Mouse (Mus musculus): ENCODE data around the gene Wdr70. TPM values are rescaled to one million over a fixed set of nuclear protein-coding genes. Genes with fewer than 3 reads are reported as not detected.
A peak's percentile ranks its signal among the peaks of the same experiment; 100 is the strongest.

The Wdr70 gene
- polyA plus RNA-seq (2014; fragmentation: Nextera tagmentation; extraction: Ambion mirVana), result 81.5 and 82.2 TPM in 2 replicates

DNA sequence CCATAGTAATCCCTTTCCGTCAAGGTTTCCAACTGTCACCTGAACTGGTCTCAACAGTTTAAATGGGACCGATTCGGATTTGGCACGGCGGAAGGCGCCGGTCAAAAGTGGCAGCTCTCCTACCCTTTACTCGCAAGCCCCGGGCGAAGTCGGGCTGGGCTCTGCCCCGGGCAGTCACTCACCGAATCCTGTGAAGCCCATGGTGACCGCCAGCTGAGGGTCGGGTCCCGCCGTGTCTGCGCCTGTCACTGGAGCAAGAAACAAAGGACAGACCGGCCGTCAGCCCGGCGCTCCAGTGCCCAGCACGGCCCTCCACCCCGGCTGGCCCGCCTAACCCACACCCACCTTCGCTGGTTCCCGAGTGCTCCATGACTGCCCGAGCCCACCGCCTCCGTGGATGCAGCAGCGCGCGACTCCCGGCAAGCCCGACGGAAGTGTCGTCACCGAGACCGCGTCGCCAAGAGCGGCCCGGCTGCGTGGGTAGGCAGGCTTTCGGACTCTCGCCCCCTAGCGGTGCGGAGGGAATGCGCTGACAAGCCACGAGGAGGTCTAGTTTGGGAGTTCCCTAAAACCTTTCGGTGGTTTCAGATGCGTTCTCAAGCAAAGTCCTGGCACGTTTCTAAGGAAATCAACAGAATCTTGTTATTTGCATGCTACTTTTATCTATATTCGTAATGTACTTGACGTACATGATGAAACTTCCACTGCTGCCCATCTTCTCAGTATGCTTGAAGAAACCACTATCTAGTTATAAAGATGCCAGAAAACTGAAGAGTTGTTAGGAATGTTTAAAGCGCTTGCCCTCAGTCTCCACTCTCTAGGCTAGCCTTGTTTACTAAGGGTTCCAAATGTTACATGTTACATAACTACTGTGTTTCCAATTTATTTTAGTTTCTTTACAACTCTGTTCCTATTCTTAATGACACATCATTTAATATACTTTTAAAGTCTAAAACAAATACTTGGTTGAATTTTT lies at the start of gene Wdr70:
Gene Wdr70 (minus strand): TSS at position 436 of the 976 bp plus-strand sequence.
- ATAC-seq (ENCODE audit: low FRiP score), result peak; percentile 97
- H3K4me3 ChIP-seq (ENCODE audit: low read depth, low read length), result peak within 1 kb of the TSS; percentile 89
- no peaks in the 10 kb centered on the region; the same call in 1 of the 2 replicates for H3K9me3 ChIP-seq (ENCODE audit: control insufficient read depth, low read length)
- H3K9ac ChIP-seq (ENCODE audit: low read length), result peak within 1 kb of the TSS; percentile 83
- H3K4me1 ChIP-seq (ENCODE audit: control insufficient read depth, insufficient read depth, low read length), result no peaks in the 10 kb centered on the region
- 2% methylated on average over 56 of the region's 56 CpGs for WGBS
- no peaks in the 10 kb centered on the region; the same call in 1 of the 2 replicates for H3K36me3 ChIP-seq (ENCODE audit: control insufficient read depth, insufficient read depth, low read length)
- peak; percentile 100 for DNase-seq (ENCODE audit: low spot score, missing footprints)
- H3K4me2 ChIP-seq, result peak within 1 kb of the TSS; percentile 54
- no peak within 1 kb of the TSS for H3K27ac ChIP-seq (ENCODE audit: low read depth, low read length)
- no peaks in the 10 kb centered on the region for H3K27me3 ChIP-seq (ENCODE audit: control insufficient read depth, insufficient read depth, low read length)

DNA sequence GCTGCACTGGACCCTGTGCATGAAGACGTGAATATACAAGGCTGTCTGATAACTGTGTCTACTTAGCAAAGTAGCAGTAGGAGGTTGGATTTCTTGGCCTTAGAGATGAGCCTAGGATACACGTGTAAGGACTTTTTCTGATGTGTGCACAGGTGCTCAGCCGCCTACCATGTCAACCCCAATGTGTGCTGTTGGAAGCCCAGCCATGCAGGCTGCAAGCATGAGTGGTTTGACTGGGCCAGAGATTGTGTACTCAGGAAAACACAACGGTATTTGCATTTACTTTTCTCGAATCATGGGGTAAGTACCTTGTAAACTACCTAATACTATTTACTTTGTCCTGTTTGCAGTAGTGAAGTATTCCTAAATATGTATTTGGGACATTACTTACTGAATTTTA lies 36.6 kb upstream of the Wdr70 start:
- no peaks in the 10 kb centered on the region for H3K4me1 ChIP-seq (ENCODE audit: control insufficient read depth, insufficient read depth, low read length)
- H3K9me3 ChIP-seq (ENCODE audit: control insufficient read depth, low read length), result no peaks in the 10 kb centered on the region
- no peak overlapping the region for H3K4me2 ChIP-seq
- H3K27ac ChIP-seq (ENCODE audit: low read depth, low read length), result no peak overlapping the region
- 91% methylated on average over 5 of the region's 5 CpGs for WGBS
- ATAC-seq (ENCODE audit: low FRiP score) (no peak), DNase-seq (ENCODE audit: low spot score, missing footprints) (no peak)
- no peaks in the 10 kb centered on the region for H3K27me3 ChIP-seq (ENCODE audit: control insufficient read depth, insufficient read depth, low read length)
- peaks cover 20% of the 10 kb centered on the region for H3K36me3 ChIP-seq (ENCODE audit: control insufficient read depth, insufficient read depth, low read length)
- no peak overlapping the region for H3K4me3 ChIP-seq (ENCODE audit: low read depth, low read length)
- H3K9ac ChIP-seq (ENCODE audit: low read length), result no peak overlapping the region

DNA sequence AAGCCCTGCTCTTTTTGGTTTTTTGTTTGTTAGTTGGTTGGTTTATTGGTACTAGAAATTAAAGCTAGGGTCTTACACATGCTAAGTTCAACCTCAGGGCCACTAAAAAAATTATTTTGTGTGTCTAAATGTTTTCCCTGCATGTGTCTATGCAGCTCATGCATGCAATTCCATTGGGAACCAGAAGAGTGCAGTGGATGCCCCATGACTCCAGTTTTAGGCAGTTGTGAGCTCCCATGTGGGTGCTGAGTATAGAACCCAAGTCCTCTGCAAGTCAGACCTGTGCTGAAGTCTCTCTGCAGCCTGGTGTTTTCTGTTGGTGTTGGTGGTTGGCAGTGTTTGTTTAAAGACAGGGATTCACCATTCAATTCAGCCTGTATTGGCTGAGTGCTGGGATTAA lies 32.8 kb upstream of the Wdr70 start:
- H3K9me3 ChIP-seq (ENCODE audit: control insufficient read depth, low read length), result no peaks in the 10 kb centered on the region
- no peak overlapping the region for H3K4me2 ChIP-seq
- peaks cover 27% of the 10 kb centered on the region for H3K36me3 ChIP-seq (ENCODE audit: control insufficient read depth, insufficient read depth, low read length)
- no peak overlapping the region for H3K9ac ChIP-seq (ENCODE audit: low read length)
- H3K27ac ChIP-seq (ENCODE audit: low read depth, low read length), result no peak overlapping the region
- H3K4me1 ChIP-seq (ENCODE audit: control insufficient read depth, insufficient read depth, low read length), result no peaks in the 10 kb centered on the region
- DNase-seq (ENCODE audit: low spot score, missing footprints), result no peak
- H3K4me3 ChIP-seq (ENCODE audit: low read depth, low read length), result no peak overlapping the region
- ATAC-seq (ENCODE audit: low FRiP score), result no peak
- H3K27me3 ChIP-seq (ENCODE audit: control insufficient read depth, insufficient read depth, low read length), result no peaks in the 10 kb centered on the region

DNA sequence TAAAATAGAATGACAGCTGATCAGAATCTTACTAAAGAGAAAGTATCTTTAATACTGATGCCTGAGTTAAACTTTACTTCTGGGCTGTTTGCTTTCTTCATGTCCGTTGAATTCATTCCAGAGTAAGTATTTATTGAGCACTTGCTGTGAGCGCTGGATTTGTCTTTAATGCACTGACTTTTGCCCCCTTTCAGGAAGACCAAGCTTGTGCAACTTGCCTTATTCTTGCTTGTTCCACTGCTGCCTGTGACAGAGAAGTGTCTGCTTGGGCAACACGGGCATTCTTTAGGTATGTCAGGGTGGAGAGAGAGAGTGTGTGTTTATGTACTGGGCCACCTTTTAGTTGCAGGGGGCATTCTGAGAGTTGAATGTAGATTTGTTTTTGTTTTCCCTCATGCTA lies 32.3 kb upstream of the Wdr70 start:
- Histone ChIP-seq H3K27me3 (ENCODE audit: control insufficient read depth, insufficient read depth, low read length) (no peaks in the 10 kb centered on the region), H3K4me2 (no peak overlapping the region), H3K9me3 (ENCODE audit: control insufficient read depth, low read length) (no peaks in the 10 kb centered on the region), H3K27ac (ENCODE audit: low read depth, low read length) (no peak overlapping the region), H3K4me1 (ENCODE audit: control insufficient read depth, insufficient read depth, low read length) (no peaks in the 10 kb centered on the region), H3K9ac (ENCODE audit: low read length) (no peak overlapping the region), H3K36me3 (ENCODE audit: control insufficient read depth, insufficient read depth, low read length) (peaks cover 27% of the 10 kb centered on the region), H3K4me3 (ENCODE audit: low read depth, low read length) (no peak overlapping the region)
- ATAC-seq (ENCODE audit: low FRiP score), result no peak
- WGBS, result 97% methylated on average over 3 of the region's 3 CpGs
- DNase-seq (ENCODE audit: low spot score, missing footprints), result no peak

DNA sequence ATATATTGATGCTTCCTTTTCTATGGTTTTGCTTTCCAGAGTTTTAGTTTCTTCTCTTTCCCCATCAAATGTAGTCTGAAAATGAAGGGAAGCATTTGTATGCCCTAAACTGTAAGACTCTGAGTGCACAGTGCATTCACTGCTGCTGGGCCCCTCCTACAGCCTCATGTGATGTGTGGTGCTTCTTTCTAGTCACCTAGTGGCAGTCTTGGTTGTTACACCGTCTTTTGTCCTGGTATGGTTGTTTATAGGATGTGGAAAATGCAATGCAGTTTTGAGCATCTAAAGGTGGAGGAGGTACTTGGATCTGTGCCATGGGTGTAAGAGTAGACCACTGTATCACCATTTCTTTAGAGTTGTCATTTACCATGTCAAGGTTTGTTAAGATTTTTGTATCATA lies 30.3 kb upstream of the Wdr70 start:
- Histone ChIP-seq H3K9me3 (ENCODE audit: control insufficient read depth, low read length) (no peaks in the 10 kb centered on the region), H3K36me3 (ENCODE audit: control insufficient read depth, insufficient read depth, low read length) (peaks cover 22% of the 10 kb centered on the region), H3K27me3 (ENCODE audit: control insufficient read depth, insufficient read depth, low read length) (no peaks in the 10 kb centered on the region), H3K4me1 (ENCODE audit: control insufficient read depth, insufficient read depth, low read length) (no peaks in the 10 kb centered on the region), H3K27ac (ENCODE audit: low read depth, low read length) (no peak overlapping the region), H3K4me3 (ENCODE audit: low read depth, low read length) (no peak overlapping the region), H3K4me2 (no peak overlapping the region), H3K9ac (ENCODE audit: low read length) (no peak overlapping the region)
- DNase-seq (ENCODE audit: low spot score, missing footprints), result no peak
- 79% methylated on average over 1 of the region's 1 CpGs for WGBS
- ATAC-seq (ENCODE audit: low FRiP score), result no peak

DNA sequence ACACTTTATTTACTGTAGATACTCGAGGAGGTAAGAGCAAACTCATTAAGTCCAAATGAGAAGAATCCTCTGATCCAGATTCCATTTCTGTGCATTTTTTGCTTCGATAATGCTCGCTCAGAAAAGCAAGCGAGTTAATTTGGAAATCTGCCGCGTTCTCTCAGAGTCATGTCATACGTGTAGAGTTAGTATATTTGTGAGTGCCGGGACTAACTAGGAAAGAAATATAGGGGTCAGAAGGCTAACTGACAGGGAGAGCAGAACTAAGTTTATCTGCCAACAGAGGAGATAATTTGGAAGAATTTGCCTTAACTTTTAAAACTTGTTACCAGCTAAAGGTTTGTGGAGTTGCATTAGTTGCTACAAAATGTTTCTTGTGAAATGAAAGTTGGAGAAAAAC lies 10.8 kb upstream of the Wdr70 start:
- Histone ChIP-seq H3K27me3 (ENCODE audit: control insufficient read depth, insufficient read depth, low read length) (no peaks in the 10 kb centered on the region), H3K27ac (ENCODE audit: low read depth, low read length) (no peak overlapping the region), H3K4me2 (peak overlapping the region; percentile 55), H3K9ac (ENCODE audit: low read length) (peak overlapping the region; percentile 85), H3K4me1 (ENCODE audit: control insufficient read depth, insufficient read depth, low read length) (peaks cover 9% of the 10 kb centered on the region; the same call in 1 of the 2 replicates), H3K4me3 (ENCODE audit: low read depth, low read length) (peak overlapping the region; percentile 81), H3K36me3 (ENCODE audit: control insufficient read depth, insufficient read depth, low read length) (peaks cover 4% of the 10 kb centered on the region; the same call in 1 of the 2 replicates), H3K9me3 (ENCODE audit: control insufficient read depth, low read length) (no peaks in the 10 kb centered on the region)
- 8% methylated on average over 8 of the region's 8 CpGs for WGBS
- ATAC-seq (ENCODE audit: low FRiP score), result no peak
- DNase-seq (ENCODE audit: low spot score, missing footprints), result no peak

DNA sequence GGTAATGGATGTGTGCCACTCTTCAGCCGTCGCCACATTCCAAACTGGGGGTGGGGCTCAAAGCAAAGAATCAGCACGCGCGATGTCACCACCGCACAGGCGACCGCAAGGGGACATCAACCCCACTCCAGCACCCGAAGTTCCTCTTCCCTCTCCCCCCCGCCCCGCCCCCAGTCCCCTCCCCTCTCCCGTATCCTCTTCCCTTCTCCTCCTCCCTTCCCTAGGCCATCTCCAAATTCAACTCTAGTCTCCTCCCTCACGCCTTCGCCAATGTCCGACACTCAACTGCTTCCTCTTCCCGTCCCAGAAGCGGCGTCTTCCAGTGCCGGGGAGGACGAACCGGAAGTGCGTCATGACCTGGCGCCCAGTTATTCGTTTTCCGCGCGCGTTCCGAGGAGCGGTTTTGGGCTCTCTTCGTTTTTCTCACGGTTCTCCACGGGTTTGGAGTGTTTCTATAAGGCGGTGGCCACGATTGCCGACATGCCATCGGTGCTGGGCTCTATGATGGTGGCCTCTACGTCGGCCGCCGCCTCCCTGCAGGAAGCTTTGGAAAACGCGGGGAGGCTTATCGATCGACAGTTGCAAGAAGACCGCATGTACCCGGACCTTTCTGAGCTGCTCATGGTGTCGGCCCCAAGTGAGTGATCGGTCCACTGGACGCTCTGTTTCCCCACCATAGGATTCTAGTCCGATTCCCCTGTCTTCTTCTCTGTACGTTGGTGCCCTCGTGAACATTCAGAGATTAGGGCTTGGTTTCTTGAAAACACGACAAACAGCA lies 10.1 kb upstream of the Wdr70 start, which contains the start of gene Nup155:
Gene Nup155 (plus strand): TSS at position 308 of the 778 bp plus-strand sequence.
- peak; percentile 99 for DNase-seq (ENCODE audit: low spot score, missing footprints)
- no peaks in the 10 kb centered on the region for H3K27me3 ChIP-seq (ENCODE audit: control insufficient read depth, insufficient read depth, low read length)
- peak within 1 kb of the TSS; percentile 55 for H3K4me2 ChIP-seq
- peaks cover 4% of the 10 kb centered on the region; the same call in 1 of the 2 replicates for H3K36me3 ChIP-seq (ENCODE audit: control insufficient read depth, insufficient read depth, low read length)
- peak; percentile 98 for ATAC-seq (ENCODE audit: low FRiP score)
- H3K4me1 ChIP-seq (ENCODE audit: control insufficient read depth, insufficient read depth, low read length), result peaks cover 9% of the 10 kb centered on the region; the same call in 1 of the 2 replicates
- no peaks in the 10 kb centered on the region for H3K9me3 ChIP-seq (ENCODE audit: control insufficient read depth, low read length)
- H3K27ac ChIP-seq (ENCODE audit: low read depth, low read length), result peak within 1 kb of the TSS; percentile 40; the same call in 1 of the 2 replicates
- peak within 1 kb of the TSS; percentile 81 for H3K4me3 ChIP-seq (ENCODE audit: low read depth, low read length)
- WGBS, result under 1% methylated on average over 53 of the region's 54 CpGs
- H3K9ac ChIP-seq (ENCODE audit: low read length), result peak within 1 kb of the TSS; percentile 85

DNA sequence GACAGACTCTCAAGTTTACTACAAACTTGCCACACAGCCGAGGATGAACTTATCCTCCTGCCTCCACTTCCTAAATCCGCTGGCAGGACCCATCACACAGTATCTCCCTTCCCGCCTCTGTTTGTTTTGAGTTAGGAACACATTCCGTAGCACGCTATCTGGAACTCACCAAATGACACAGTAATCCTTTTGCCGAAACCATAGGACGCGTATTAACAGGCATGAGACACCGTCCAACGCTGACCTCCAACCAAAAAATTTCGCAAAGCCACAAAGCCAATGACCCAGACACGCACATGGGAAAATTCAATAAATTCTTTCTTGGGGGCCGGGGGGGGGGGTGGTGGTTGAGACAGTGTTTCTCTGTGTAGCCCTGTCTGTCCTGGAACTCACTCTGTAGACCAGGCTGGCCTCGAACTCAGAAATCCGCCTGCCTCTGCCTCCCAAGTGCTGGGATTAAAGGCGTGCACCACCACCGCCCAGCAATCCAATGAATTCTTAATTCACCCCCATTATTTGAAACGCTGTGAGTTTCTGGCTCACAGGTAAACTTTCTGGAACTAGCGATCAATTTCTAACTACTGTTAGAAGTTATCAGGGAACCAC lies 9.5 kb upstream of the Wdr70 start:
- H3K9me3 ChIP-seq (ENCODE audit: control insufficient read depth, low read length), result no peaks in the 10 kb centered on the region
- H3K4me1 ChIP-seq (ENCODE audit: control insufficient read depth, insufficient read depth, low read length), result peaks cover 9% of the 10 kb centered on the region; the same call in 1 of the 2 replicates
- peak overlapping the region; percentile 40; the same call in 1 of the 2 replicates for H3K27ac ChIP-seq (ENCODE audit: low read depth, low read length)
- peak overlapping the region; percentile 81 for H3K4me3 ChIP-seq (ENCODE audit: low read depth, low read length)
- WGBS, result 60% methylated on average over 19 of the region's 19 CpGs
- H3K9ac ChIP-seq (ENCODE audit: low read length), result peak overlapping the region; percentile 85
- H3K27me3 ChIP-seq (ENCODE audit: control insufficient read depth, insufficient read depth, low read length), result no peaks in the 10 kb centered on the region
- no peak for DNase-seq (ENCODE audit: low spot score, missing footprints)
- peak overlapping the region; percentile 55 for H3K4me2 ChIP-seq
- no peaks in the 10 kb centered on the region; the same call in 1 of the 2 replicates for H3K36me3 ChIP-seq (ENCODE audit: control insufficient read depth, insufficient read depth, low read length)
- ATAC-seq (ENCODE audit: low FRiP score), result peak; percentile 38; the same call in 1 of the 2 replicates
